Mouse (Mus musculus): ENCODE data around the gene Ch25h. TPM values are rescaled to one million over a fixed set of nuclear protein-coding genes. Genes with fewer than 3 reads are reported as not detected.

The Ch25h gene
- polyA plus RNA-seq, 1 experiment from 2014 or later: not detected

DNA sequence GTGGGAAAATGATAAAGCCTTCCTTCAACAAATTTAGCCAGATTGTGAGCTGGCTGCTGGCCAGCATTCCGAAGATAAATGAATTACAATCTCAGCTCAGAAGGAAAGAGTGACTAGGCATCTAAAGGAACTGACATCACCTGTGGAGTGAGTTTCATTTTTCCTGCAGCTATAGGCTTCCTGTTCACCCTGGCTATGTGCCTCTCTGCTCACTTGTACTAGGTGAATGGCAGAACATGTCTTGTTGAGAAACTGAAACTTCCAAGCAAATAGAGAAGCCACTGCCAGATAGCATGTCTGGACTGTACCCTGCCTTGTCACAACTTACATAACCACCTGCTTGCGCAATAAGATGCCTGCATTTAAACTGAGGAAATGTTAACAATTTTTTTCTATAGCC, 33.0 kb downstream of the Ch25h start:
- Histone ChIP-seq H3K79me2 (ENCODE audit: inconsistent target) (no peaks in the 10 kb centered on the region), H3K36me3 (ENCODE audit: inconsistent target) (no peaks in the 10 kb centered on the region), H3K4me3 (ENCODE audit: inconsistent target) (peak overlapping the region; percentile 10; the same call in 1 of the 2 replicates), H3K27ac (peak overlapping the region; percentile 43)
- WGBS (ENCODE audit: missing documents): 0% methylated on average over 2 of the region's 2 CpGs

GRCm38 (mm10) chr19:34435197-34435611, 39.8 kb downstream of the Ch25h start:
- H3K36me3 ChIP-seq (ENCODE audit: inconsistent target): no peaks in the 10 kb centered on the region
- H3K4me3 ChIP-seq (ENCODE audit: inconsistent target): no peak overlapping the region
- peak overlapping the region; percentile 39 for H3K27ac ChIP-seq
- 60% methylated on average over 5 of the region's 5 CpGs for WGBS (ENCODE audit: missing documents)
- H3K79me2 ChIP-seq (ENCODE audit: inconsistent target): no peaks in the 10 kb centered on the region

DNA sequence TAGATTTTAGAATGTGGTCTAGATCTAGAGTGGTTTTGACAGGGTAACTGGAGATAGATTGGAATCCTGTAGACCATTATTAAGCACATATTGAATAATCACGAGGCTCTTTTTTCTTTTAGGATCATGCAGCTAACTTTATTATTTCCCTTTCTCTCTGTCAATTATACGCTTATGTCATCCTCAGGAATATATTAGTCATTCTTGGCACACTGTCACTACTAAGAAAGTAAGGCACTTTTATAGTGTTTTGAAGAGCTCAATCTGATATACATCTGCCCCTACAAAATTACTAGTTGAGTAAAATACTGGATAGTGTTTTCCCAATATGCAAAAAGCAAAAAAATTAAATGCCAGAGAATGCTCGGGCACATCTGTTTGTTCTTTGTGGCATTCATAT, 43.6 kb downstream of the Ch25h start:
- Histone ChIP-seq H3K27ac (no peak overlapping the region), H3K79me2 (ENCODE audit: inconsistent target) (no peaks in the 10 kb centered on the region), H3K36me3 (ENCODE audit: inconsistent target) (no peaks in the 10 kb centered on the region), H3K4me3 (ENCODE audit: inconsistent target) (no peak overlapping the region)
- 93% methylated on average over 3 of the region's 3 CpGs for WGBS (ENCODE audit: missing documents)

DNA sequence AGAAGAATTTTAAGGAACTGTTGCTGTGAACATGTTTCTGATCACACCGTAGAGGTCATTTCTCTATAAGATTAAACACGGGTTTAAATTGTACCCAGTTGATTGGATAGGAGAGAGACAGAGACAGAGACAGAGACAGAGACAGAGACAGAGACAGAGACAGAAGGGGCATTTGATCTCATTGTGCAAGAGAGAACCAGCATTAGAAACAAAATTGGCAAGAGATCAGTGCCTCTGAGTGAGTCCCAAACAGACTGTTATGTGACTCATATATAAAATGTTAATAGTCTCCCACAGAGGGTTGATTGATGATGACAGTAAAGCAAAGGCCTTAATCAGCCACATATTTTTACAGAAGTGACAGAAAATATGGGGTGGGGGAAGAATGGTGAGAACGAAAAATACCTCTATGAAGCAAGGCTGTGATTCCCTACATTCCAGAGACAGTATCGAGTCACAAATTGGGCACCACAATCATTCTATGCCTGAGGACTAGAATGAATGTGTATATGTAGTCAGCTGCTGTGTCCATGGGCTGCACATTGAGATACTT, 51.1 kb downstream of the Ch25h start:
- Histone ChIP-seq H3K4me3 (ENCODE audit: inconsistent target) (no peak overlapping the region), H3K36me3 (ENCODE audit: inconsistent target) (no peaks in the 10 kb centered on the region), H3K79me2 (ENCODE audit: inconsistent target) (no peaks in the 10 kb centered on the region), H3K27ac (no peak overlapping the region)
- WGBS (ENCODE audit: missing documents): 94% methylated on average over 4 of the region's 4 CpGs

Other genes with a start within 250 kb of the Ch25h start
- gene Acta2, start 219.6 kb downstream of the Ch25h start, polyA plus RNA-seq (2018): 0.52 to 1.4 TPM (median 0.52 TPM) in 3 replicates
- 5.8 to 20.4 TPM (median 10.6 TPM) in 3 replicates for gene Fas, start 184.5 kb downstream of the Ch25h start, polyA plus RNA-seq (2018)
- gene Lipa, start 52.3 kb upstream of the Ch25h start, polyA plus RNA-seq (2018): 951 to 1,428 TPM (median 1,047 TPM) in 3 replicates
- gene Ifit2, start 75.5 kb upstream of the Ch25h start, polyA plus RNA-seq (2018): 92.3 to 757 TPM (median 307 TPM) in 3 replicates
- 215 to 762 TPM (median 269 TPM) in 3 replicates for gene Ifit3, start 108.4 kb upstream of the Ch25h start, polyA plus RNA-seq (2018)
- gene Ifit1bl1, start 126.8 kb upstream of the Ch25h start, polyA plus RNA-seq (2018): 5.2 to 71.8 TPM (median 6.7 TPM) in 3 replicates
- gene Ifit3b, start 132.8 kb upstream of the Ch25h start, polyA plus RNA-seq (2018): 29.7 to 123 TPM (median 34.2 TPM) in 3 replicates
- gene Ifit1bl2, start 165.6 kb upstream of the Ch25h start, polyA plus RNA-seq (2018): 0.16 to 0.50 TPM (median 0.25 TPM) in 3 replicates
- gene Ifit1, start 165.7 kb upstream of the Ch25h start, polyA plus RNA-seq (2018): 42.4 to 217 TPM (median 43.4 TPM) in 3 replicates

Measured in macrophage (primary cell).